Mouse (Mus musculus): ENCODE measurements around the gene Eipr1.

- TF ChIP-seq GATA1 (IDR thresholded peaks at IDR 0.05; ENCODE audit: borderline replicate concordance, low read length), result no peak
- no peak for TF ChIP-seq FLI1 (IDR thresholded peaks at IDR 0.05; ENCODE audit: low read length)
Observed at GRCm38 (mm10) chr12:28891523-28891922, 139.9 kb downstream of the Eipr1 start.

Measured in megakaryocyte, embryonic 14.5 days (primary cell).